Mouse (Mus musculus) liver, postnatal 0 days (tissue): ENCODE measurements at regions not wholly inside any gene's neighbourhood (a gene's known extent, or its start where the extent isn't known, plus 50 kb on each side); places are given as distances from the start of the nearest gene placed in this dataset.

Source experiments
- ATAC-seq: fragments of 200-750 bp; cut with Nextera tagmentation; 2 replicates; pipeline ENCODE4 v1.8.0; 2017; ENCODE audit warnings: mild to moderate bottlenecking, moderate library complexity
- DNase-seq: peaks from one replicate; pipeline ENCODE4 v3.0.0-alpha.2; 2016
- H3K27ac ChIP-seq: fragments of 300-500 bp; sonication (generic); 2 replicates; pipeline ENCODE4 v1.5.1; 2014; ENCODE audit warnings: antibody characterized with exemption, moderate library complexity, mild to moderate bottlenecking, low read depth
- H3K27me3 ChIP-seq: fragments of 300-500 bp; sonication (generic); 2 replicates; pipeline ENCODE4 v1.6.1; 2014; ENCODE audit warnings: low read length, control low read depth, mixed read lengths; ENCODE audit not compliant: insufficient read depth
- H3K36me3 ChIP-seq: fragments of 300-500 bp; sonication (generic); replicated peaks from 2 replicates; pipeline ENCODE4 v1.6.1; 2014; ENCODE audit warnings: mild to moderate bottlenecking, control low read depth, low read length, moderate library complexity, mixed read lengths; ENCODE audit not compliant: insufficient read depth
- H3K4me1 ChIP-seq: fragments of 300-500 bp; sonication (generic); 2 replicates; pipeline ENCODE4 v1.6.1; 2014; ENCODE audit warnings: antibody characterized with exemption, mild to moderate bottlenecking, control low read depth; ENCODE audit not compliant: insufficient read depth
- H3K4me2 ChIP-seq: fragments of 300-500 bp; sonication (generic); 2 replicates; pipeline ENCODE4 v1.6.1; 2014; ENCODE audit warnings: low read depth, mild to moderate bottlenecking, low read length, moderate library complexity, mixed read lengths
- H3K4me3 ChIP-seq: fragments of 300-500 bp; sonication (generic); 2 replicates; pipeline ENCODE4 v1.5.1; 2014; ENCODE audit warnings: low read depth, low read length
- H3K9ac ChIP-seq: fragments of 300-500 bp; sonication (generic); replicated peaks from 2 replicates; pipeline ENCODE4 v1.6.1; 2014; ENCODE audit warnings: mild to moderate bottlenecking, moderate library complexity
- H3K9me3 ChIP-seq: fragments of 300-500 bp; sonication (generic); 2 replicates; pipeline ENCODE4 v1.6.1; 2016; ENCODE audit warnings: mild to moderate bottlenecking, control low read depth, low read length, mixed read lengths
- CTCF ChIP-seq: sonication (generic); IDR thresholded peaks from 2 replicates; pipeline ENCODE4 v1.5.1; 2016; ENCODE audit warnings: antibody characterized with exemption, low read depth
- EP300 ChIP-seq: IDR thresholded peaks from 2 replicates; pipeline ENCODE4 v1.6.1; 2016; ENCODE audit warnings: antibody characterized with exemption, low read depth, mild to moderate bottlenecking
- WGBS: fragments of 180-500 bp; shearing (Covaris S2); extraction: QIAGEN DNeasy Blood & Tissue Kit; methylation state at CpG from one replicate; pipeline ENCODE4 v1.1.7; 2014; ENCODE audit not compliant: insufficient replicate concordance; 5-methylcytosine and 5-hydroxymethylcytosine counted together

GRCm38 (mm10) chr7:106494851-106495250, 185.5 kb downstream of the Olfr693 start:
- no peak overlapping the region for H3K4me3 ChIP-seq
- H3K27me3 ChIP-seq = no peaks in the 10 kb centered on the region
- WGBS = 82% methylated on average over 2 of the region's 2 CpGs
- H3K27ac ChIP-seq = no peak overlapping the region
- no peaks in the 10 kb centered on the region for H3K36me3 ChIP-seq
- no peaks in the 10 kb centered on the region for H3K9me3 ChIP-seq
- no peak overlapping the region for H3K9ac ChIP-seq
- H3K4me2 ChIP-seq = no peak overlapping the region
- H3K4me1 ChIP-seq = no peaks in the 10 kb centered on the region
- no peak for ATAC-seq
- DNase-seq = no peak
- TF ChIP-seq CTCF = no peak
- TF ChIP-seq EP300 = no peak
